Mouse (Mus musculus): Measurements from ENCODE around the gene Cyp4f39. TPM values are rescaled to one million over a fixed set of nuclear protein-coding genes. Genes with fewer than 3 reads are reported as not detected.

Cyp4f39 gene
- polyA plus RNA-seq, 1 experiment from 2014 or later, result 1.3 TPM

DNA sequence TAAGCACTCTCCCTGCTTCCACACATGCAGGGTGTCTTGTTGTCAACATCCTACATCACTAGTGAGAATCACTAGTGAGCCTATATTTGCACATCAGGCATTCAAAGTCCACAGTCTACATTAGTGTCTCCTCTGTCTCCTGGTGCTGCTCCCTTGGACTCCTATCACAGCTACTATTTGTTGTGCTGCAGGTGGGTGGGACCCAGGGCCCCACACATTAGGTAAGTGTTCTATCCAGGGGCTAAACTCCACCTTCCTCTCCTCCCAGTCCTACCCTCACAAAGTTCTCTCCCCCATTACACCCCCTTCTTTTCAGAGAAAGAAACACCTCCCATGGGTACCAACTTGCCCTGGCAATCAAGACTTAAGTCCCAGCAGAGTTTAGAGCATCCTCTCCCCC lies 25.9 kb upstream of the Cyp4f39 start:
- no peak overlapping the region for H3K4me2 ChIP-seq (ENCODE audit: low read length)
- ATAC-seq, result no peak
- no peak overlapping the region for H3K27ac ChIP-seq (ENCODE audit: low read depth, low read length)
- no peaks in the 10 kb centered on the region for H3K9me3 ChIP-seq (ENCODE audit: control insufficient read depth, low read length)
- no peaks in the 10 kb centered on the region for H3K36me3 ChIP-seq (ENCODE audit: control insufficient read depth, insufficient read depth, low read length)
- H3K9ac ChIP-seq (ENCODE audit: low read depth, low read length), result no peak overlapping the region
- no peak overlapping the region for H3K4me3 ChIP-seq (ENCODE audit: low read length)
- H3K4me1 ChIP-seq (ENCODE audit: control insufficient read depth, insufficient read depth, low read depth, low read length), result no peaks in the 10 kb centered on the region
- H3K27me3 ChIP-seq (replicated peaks; ENCODE audit: control insufficient read depth, insufficient read depth, low read length), result no peaks in the 10 kb centered on the region

DNA sequence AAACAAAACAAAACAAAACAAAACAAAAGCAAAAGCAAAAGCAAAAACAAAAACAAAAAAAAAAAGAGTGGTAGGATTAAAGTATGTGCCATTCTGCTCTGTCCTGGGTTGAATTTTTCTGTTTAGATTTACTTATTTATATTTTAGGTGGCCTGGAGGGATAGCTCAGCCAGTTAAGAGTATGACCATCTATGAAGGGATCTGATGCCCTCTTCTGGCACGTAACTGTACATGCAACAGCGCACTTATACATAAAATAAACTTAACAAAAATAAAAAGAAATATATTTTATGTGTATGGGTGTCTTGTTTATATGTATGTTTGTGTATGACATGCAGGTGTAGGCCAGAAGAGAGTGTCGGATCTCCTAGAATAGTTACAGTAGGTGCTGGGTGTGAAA lies 20.6 kb upstream of the Cyp4f39 start:
- no peak overlapping the region for H3K27ac ChIP-seq (ENCODE audit: low read depth, low read length)
- H3K4me2 ChIP-seq (ENCODE audit: low read length), result no peak overlapping the region
- no peaks in the 10 kb centered on the region for H3K4me1 ChIP-seq (ENCODE audit: control insufficient read depth, insufficient read depth, low read depth, low read length)
- no peak overlapping the region for H3K9ac ChIP-seq (ENCODE audit: low read depth, low read length)
- H3K9me3 ChIP-seq (ENCODE audit: control insufficient read depth, low read length), result no peaks in the 10 kb centered on the region
- WGBS, result 58% methylated on average over 3 of the region's 3 CpGs
- no peaks in the 10 kb centered on the region for H3K27me3 ChIP-seq (replicated peaks; ENCODE audit: control insufficient read depth, insufficient read depth, low read length)
- H3K36me3 ChIP-seq (ENCODE audit: control insufficient read depth, insufficient read depth, low read length), result no peaks in the 10 kb centered on the region
- ATAC-seq, result no peak
- no peak overlapping the region for H3K4me3 ChIP-seq (ENCODE audit: low read length)

DNA sequence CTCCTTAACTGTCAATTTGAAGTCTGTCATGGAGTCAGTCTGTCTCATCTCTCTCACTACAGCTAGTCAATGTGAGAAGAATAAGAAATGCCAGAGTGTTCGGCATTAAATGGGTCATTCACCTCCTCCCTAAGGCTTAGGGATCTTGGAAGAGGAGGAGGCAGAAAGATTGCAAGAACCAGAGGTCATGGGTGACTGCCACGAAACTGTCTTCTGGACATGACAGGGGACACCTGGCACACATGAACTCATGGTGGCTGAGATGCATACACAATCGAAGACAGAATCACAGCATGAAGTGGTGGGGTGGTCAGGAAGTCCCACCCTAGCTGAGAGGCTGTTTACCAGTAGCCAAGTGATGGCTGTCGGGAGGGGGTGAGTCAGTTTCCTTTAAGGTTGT lies 18.2 kb upstream of the Cyp4f39 start:
- 73% methylated on average over 4 of the region's 4 CpGs for WGBS
- H3K4me3 ChIP-seq (ENCODE audit: low read length), result no peak overlapping the region
- ATAC-seq, result no peak

DNA sequence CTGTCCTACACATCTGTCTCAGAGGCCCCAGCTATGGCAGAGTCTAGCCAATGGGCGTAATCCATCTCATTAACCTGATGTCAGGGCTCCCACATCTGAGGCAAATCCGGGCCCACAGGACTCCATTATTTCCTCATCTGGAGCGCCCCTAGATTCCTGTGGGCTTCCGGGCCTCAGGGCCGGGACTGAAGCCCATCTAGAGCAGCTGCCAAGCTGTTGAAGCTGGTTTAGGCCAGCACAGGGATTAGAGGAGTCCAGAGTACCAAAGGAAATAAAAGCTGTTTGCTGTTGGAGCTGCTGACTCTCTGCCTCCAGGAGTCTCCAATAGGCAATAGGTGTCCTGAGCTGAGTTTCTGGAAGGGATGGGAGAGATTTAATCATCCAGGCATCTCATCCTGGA lies 17.4 kb upstream of the Cyp4f39 start:
- Histone ChIP-seq H3K4me3 (ENCODE audit: low read length) (no peak overlapping the region), H3K4me2 (ENCODE audit: low read length) (no peak overlapping the region), H3K27me3 (replicated peaks; ENCODE audit: control insufficient read depth, insufficient read depth, low read length) (no peaks in the 10 kb centered on the region), H3K9ac (ENCODE audit: low read depth, low read length) (no peak overlapping the region), H3K36me3 (ENCODE audit: control insufficient read depth, insufficient read depth, low read length) (no peaks in the 10 kb centered on the region), H3K9me3 (ENCODE audit: control insufficient read depth, low read length) (no peaks in the 10 kb centered on the region), H3K27ac (ENCODE audit: low read depth, low read length) (no peak overlapping the region), H3K4me1 (ENCODE audit: control insufficient read depth, insufficient read depth, low read depth, low read length) (no peaks in the 10 kb centered on the region)
- no peak for ATAC-seq
- WGBS, result 68% methylated on average over 5 of the region's 5 CpGs

More for the DNA sequence above, 18.2 kb upstream of the Cyp4f39 start:
- no peaks in the 10 kb centered on the region for H3K27me3 ChIP-seq (replicated peaks; ENCODE audit: control insufficient read depth, insufficient read depth, low read length)
- no peak overlapping the region for H3K9ac ChIP-seq (ENCODE audit: low read depth, low read length)
- no peaks in the 10 kb centered on the region for H3K4me1 ChIP-seq (ENCODE audit: control insufficient read depth, insufficient read depth, low read depth, low read length)
- no peaks in the 10 kb centered on the region for H3K9me3 ChIP-seq (ENCODE audit: control insufficient read depth, low read length)
- H3K4me2 ChIP-seq (ENCODE audit: low read length), result no peak overlapping the region
- no peak overlapping the region for H3K27ac ChIP-seq (ENCODE audit: low read depth, low read length)
- H3K36me3 ChIP-seq (ENCODE audit: control insufficient read depth, insufficient read depth, low read length), result no peaks in the 10 kb centered on the region

DNA sequence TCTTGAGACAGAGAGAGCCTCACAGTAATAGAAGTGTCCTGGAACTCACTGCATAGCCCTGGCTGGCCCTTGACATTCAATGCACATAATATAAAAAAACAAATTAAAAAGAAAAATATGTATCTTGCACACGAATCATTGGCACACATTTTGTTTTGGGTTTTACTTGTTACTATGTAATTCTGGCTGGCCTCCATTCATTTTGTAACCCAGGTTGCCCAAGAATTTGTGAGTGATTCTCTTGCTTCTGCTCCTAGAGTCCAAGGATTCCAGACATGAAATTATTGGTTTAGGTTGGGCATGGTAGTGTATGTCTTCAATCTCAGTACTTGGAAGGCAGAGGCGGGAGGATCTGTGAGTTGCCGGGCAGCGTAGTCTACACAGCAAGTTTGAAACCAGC lies 15.4 kb upstream of the Cyp4f39 start:
- Histone ChIP-seq H3K36me3 (ENCODE audit: control insufficient read depth, insufficient read depth, low read length) (no peaks in the 10 kb centered on the region), H3K9me3 (ENCODE audit: control insufficient read depth, low read length) (no peaks in the 10 kb centered on the region), H3K4me1 (ENCODE audit: control insufficient read depth, insufficient read depth, low read depth, low read length) (no peaks in the 10 kb centered on the region), H3K4me2 (ENCODE audit: low read length) (no peak overlapping the region), H3K9ac (ENCODE audit: low read depth, low read length) (no peak overlapping the region), H3K27me3 (replicated peaks; ENCODE audit: control insufficient read depth, insufficient read depth, low read length) (no peaks in the 10 kb centered on the region), H3K4me3 (ENCODE audit: low read length) (no peak overlapping the region), H3K27ac (ENCODE audit: low read depth, low read length) (no peak overlapping the region)
- WGBS, result 89% methylated on average over 4 of the region's 4 CpGs
- no peak for ATAC-seq

DNA sequence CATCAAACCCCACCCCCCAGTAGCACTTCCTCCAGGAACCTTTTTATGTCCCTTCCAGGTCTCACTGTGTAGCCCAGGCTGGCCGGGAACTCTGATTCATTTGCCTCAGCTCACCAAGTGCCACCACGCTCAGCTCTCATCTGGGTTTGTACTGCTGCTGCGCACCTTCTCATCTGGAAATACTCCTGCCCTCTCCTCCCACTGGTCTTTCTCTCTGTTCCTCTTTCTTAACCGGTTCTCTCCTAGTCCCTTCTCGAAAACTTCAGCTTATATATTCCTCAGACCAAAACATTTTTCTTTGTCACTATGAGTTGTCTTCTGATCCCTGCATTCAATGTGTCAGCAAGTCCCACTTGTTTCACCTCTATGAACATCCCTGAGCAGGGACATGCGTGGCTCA lies 9.3 kb upstream of the Cyp4f39 start:
- Histone ChIP-seq H3K9ac (ENCODE audit: low read depth, low read length) (no peak overlapping the region), H3K36me3 (ENCODE audit: control insufficient read depth, insufficient read depth, low read length) (no peaks in the 10 kb centered on the region), H3K27me3 (replicated peaks; ENCODE audit: control insufficient read depth, insufficient read depth, low read length) (no peaks in the 10 kb centered on the region), H3K9me3 (ENCODE audit: control insufficient read depth, low read length) (no peaks in the 10 kb centered on the region), H3K4me1 (ENCODE audit: control insufficient read depth, insufficient read depth, low read depth, low read length) (no peaks in the 10 kb centered on the region), H3K27ac (ENCODE audit: low read depth, low read length) (no peak overlapping the region), H3K4me2 (ENCODE audit: low read length) (no peak overlapping the region), H3K4me3 (ENCODE audit: low read length) (no peak overlapping the region)
- WGBS, result 79% methylated on average over 6 of the region's 6 CpGs
- no peak for ATAC-seq

DNA sequence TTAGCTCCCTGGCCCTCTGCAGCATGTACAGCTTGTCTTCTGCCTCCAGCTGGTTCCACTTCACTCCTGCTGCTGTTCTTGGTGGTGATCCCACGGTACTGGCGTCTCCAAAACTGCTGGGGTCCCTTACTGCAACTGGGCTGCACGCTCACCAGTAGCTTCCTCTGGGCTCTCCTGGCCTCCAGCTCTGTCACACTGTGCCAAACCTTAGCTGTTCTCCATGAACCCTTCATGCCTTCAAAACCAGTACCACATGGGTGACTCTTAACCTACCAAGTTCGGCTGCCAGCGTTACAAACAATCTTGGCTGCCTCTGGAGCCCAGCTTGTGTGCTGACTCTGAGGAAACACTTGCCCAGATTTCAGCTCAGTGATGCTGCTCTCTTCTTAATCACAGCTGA lies 7.5 kb upstream of the Cyp4f39 start:
- Histone ChIP-seq H3K4me2 (ENCODE audit: low read length) (no peak overlapping the region), H3K36me3 (ENCODE audit: control insufficient read depth, insufficient read depth, low read length) (no peaks in the 10 kb centered on the region), H3K9ac (ENCODE audit: low read depth, low read length) (no peak overlapping the region), H3K27me3 (replicated peaks; ENCODE audit: control insufficient read depth, insufficient read depth, low read length) (no peaks in the 10 kb centered on the region), H3K4me1 (ENCODE audit: control insufficient read depth, insufficient read depth, low read depth, low read length) (no peaks in the 10 kb centered on the region), H3K4me3 (ENCODE audit: low read length) (no peak overlapping the region), H3K9me3 (ENCODE audit: control insufficient read depth, low read length) (no peaks in the 10 kb centered on the region), H3K27ac (ENCODE audit: low read depth, low read length) (no peak overlapping the region)
- WGBS, result 83% methylated on average over 5 of the region's 5 CpGs
- no peak for ATAC-seq

DNA sequence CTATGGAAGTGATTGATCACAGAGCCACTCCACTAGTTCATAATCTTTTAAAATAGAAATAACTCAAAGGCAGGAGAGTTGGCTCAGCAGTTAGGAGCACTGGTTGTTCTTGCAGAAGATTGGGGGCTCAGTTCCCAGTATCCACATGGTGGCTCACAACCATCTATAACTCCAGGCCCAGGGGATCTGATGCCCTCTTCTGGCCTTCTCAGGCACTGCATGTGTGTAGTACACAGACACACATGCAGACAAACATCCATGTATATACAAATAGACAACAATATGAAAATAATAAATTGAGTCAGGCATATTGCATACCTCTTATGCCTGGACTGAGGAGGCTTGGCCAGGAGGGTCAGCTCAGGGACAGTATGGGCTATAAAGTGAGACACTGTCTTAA lies 5.3 kb upstream of the Cyp4f39 start:
- Histone ChIP-seq H3K27ac (ENCODE audit: low read depth, low read length) (no peak overlapping the region), H3K4me3 (ENCODE audit: low read length) (no peak overlapping the region), H3K36me3 (ENCODE audit: control insufficient read depth, insufficient read depth, low read length) (no peaks in the 10 kb centered on the region), H3K9ac (ENCODE audit: low read depth, low read length) (no peak overlapping the region), H3K4me1 (ENCODE audit: control insufficient read depth, insufficient read depth, low read depth, low read length) (no peaks in the 10 kb centered on the region), H3K4me2 (ENCODE audit: low read length) (no peak overlapping the region), H3K27me3 (replicated peaks; ENCODE audit: control insufficient read depth, insufficient read depth, low read length) (no peaks in the 10 kb centered on the region), H3K9me3 (ENCODE audit: control insufficient read depth, low read length) (no peaks in the 10 kb centered on the region)
- no peak for ATAC-seq

DNA sequence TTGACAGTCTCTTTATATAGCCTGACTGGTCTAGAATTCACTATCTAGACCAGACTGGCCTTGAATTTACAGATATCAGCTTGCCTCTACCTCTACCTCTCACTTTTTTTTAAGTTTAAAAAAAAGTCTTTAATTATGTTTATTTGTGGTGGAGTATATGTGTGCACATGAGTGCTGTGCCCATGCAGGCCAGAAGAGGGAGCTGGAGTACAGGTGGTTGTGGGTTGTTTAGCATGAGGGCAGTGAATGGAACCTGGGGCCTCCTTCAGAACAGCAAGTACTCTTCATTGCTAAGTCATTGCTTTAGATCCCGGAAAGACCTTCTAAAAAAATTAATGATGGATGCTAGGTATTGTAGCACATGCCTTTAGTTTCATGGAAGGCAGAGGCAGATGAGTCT lies 3.5 kb upstream of the Cyp4f39 start:
- H3K4me2 ChIP-seq (ENCODE audit: low read length), result no peak overlapping the region
- H3K4me3 ChIP-seq (ENCODE audit: low read length), result no peak overlapping the region
- no peak overlapping the region for H3K27ac ChIP-seq (ENCODE audit: low read depth, low read length)
- peaks cover 2% of the 10 kb centered on the region; the same call in 1 of the 2 replicates for H3K27me3 ChIP-seq (replicated peaks; ENCODE audit: control insufficient read depth, insufficient read depth, low read length)
- no peaks in the 10 kb centered on the region for H3K4me1 ChIP-seq (ENCODE audit: control insufficient read depth, insufficient read depth, low read depth, low read length)
- no peaks in the 10 kb centered on the region for H3K9me3 ChIP-seq (ENCODE audit: control insufficient read depth, low read length)
- WGBS, result 100% methylated on average over 1 of the region's 1 CpGs
- H3K9ac ChIP-seq (ENCODE audit: low read depth, low read length), result no peak overlapping the region
- no peak for ATAC-seq
- H3K36me3 ChIP-seq (ENCODE audit: control insufficient read depth, insufficient read depth, low read length), result no peaks in the 10 kb centered on the region

DNA sequence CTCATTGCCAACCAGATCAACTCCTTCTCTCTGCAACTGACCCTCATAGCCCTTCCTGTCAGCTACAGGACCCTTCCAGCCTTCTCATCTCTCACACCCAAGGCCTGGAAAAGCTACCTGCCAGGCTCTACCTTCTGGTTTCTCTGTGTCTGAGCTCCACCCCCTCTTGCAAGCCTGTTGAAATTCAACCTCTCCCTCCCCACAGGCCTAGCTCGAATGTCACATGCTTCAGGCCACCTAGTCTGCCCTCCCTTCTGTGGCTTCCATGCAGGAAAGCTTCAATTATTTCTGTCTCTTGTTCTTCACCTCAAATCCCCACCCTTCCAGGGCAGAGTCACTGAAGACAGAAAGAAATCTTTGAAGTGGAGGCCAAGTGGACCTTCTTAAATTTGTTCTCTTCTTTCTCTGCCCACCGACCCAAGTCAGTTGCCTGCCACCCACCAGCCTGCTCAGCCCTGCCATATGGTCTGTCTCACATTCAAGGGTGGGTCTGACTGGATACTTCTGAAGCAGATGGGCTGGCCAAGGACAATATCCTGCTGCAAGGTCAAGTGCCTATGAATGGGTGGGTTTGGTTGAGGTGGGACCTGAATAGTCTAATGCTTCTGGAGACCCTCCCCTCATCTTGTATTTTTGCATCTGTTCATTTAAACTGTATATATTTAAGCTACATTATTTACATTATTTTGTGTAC lies 1.5 kb upstream of the Cyp4f39 start:
- Histone ChIP-seq H3K36me3 (ENCODE audit: control insufficient read depth, insufficient read depth, low read length) (no peaks in the 10 kb centered on the region), H3K27me3 (replicated peaks; ENCODE audit: control insufficient read depth, insufficient read depth, low read length) (peaks cover 2% of the 10 kb centered on the region; the same call in 1 of the 2 replicates), H3K4me3 (ENCODE audit: low read length) (no peak overlapping the region), H3K27ac (ENCODE audit: low read depth, low read length) (no peak overlapping the region), H3K9ac (ENCODE audit: low read depth, low read length) (no peak overlapping the region), H3K4me1 (ENCODE audit: control insufficient read depth, insufficient read depth, low read depth, low read length) (no peaks in the 10 kb centered on the region), H3K4me2 (ENCODE audit: low read length) (no peak overlapping the region), H3K9me3 (ENCODE audit: control insufficient read depth, low read length) (no peaks in the 10 kb centered on the region)
- WGBS, result 56% methylated on average over 2 of the region's 2 CpGs
- ATAC-seq, result no peak
